Mouse (Mus musculus): ENCODE results near the gene Sar1b.

DNA sequence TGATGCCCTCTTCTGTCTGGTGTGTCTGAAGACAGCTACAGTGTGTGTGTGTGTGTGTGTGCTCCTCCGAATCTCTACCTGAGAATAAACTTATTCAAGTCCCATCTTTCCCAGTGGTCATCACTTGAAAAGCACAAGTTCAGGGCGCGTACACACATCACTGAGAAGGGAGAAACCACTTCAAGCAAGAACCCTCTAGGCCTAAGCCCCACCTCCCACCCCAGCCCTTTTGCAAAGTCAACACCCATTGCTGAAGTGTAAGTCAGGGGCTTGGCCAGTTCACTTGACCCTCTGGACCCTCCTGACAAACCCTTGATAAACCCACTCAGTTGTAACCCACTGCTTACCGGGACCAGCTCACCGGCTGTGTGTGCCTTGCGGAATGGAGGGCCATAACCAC, 73.0 kb downstream of the Sar1b start:
- TF ChIP-seq POLR2A (IDR thresholded peaks at IDR 0.05; ENCODE audit: insufficient read depth, low read depth, low read length) (no peak), EP300 (IDR thresholded peaks at IDR 0.05; ENCODE audit: insufficient read depth, low read depth, low read length) (no peak)

Measured in heart, adult 2 months (tissue).